Mouse (Mus musculus) myocyte (in vitro differentiated cells): Measurements from ENCODE around the gene Rrad. TPM values are rescaled to one million over a fixed set of nuclear protein-coding genes. Genes with fewer than 3 reads are reported as not detected.
"Not testable (repeated sequence)": the region's sequence is repeated elsewhere in the genome, so short reads cannot be mapped to it uniquely, and the experiment has no call there.

Experiments used
- H3K27me3 ChIP-seq: one replicate; pipeline ENCODE4 v1.6.1; 2011; ENCODE audit not compliant: control insufficient read depth, insufficient read depth, insufficient read length
- H3K36me3 ChIP-seq: one replicate; pipeline ENCODE4 v1.6.1; 2011; ENCODE audit not compliant: control insufficient read depth, insufficient read depth
- H3K4me2 ChIP-seq: one replicate; pipeline ENCODE4 v1.6.1; 2011; ENCODE audit warnings: low read depth, control low read depth
- H3K4me3 ChIP-seq: one replicate; pipeline ENCODE4 v1.5.1; 2011; ENCODE audit warnings: mild to moderate bottlenecking, control low read depth, moderate library complexity
- H3K79me2 ChIP-seq: one replicate; pipeline ENCODE4 v1.6.1; 2011; ENCODE audit not compliant: control insufficient read depth, insufficient read depth
- H3ac ChIP-seq: one replicate; pipeline ENCODE4 v1.6.1; 2011; ENCODE audit not compliant: control insufficient read depth, insufficient read length
- CEBPB ChIP-seq: IDR thresholded peaks from 2 replicates; pipeline ENCODE4 v1.6.1; 2011; ENCODE audit warnings: mild to moderate bottlenecking, moderate library complexity; ENCODE audit not compliant: poor library complexity, insufficient read depth, severe bottlenecking
- E2F4 ChIP-seq: IDR thresholded peaks from one replicate; pipeline ENCODE4 v1.6.1; 2011; ENCODE audit warnings: mild to moderate bottlenecking, control low read depth, moderate library complexity; ENCODE audit not compliant: insufficient read depth
- MAX ChIP-seq: IDR thresholded peaks from one replicate; pipeline ENCODE4 v1.6.1; 2011; ENCODE audit warnings: low read depth, mild to moderate bottlenecking, control low read depth
- MYOD1 ChIP-seq, 3 experiments: IDR thresholded peaks; one replicate each; pipeline ENCODE4 v1.6.1; 2011; ENCODE audit warnings: control low read depth in 2 of 3, low read depth in 2 of 3, mild to moderate bottlenecking in 2 of 3, moderate library complexity in 1 of 3; ENCODE audit not compliant: insufficient read length in 2 of 3, control insufficient read depth in 1 of 3
- MYOG ChIP-seq, 3 experiments: IDR thresholded peaks; one replicate each; pipeline ENCODE4 v1.6.1; 2011; ENCODE audit warnings: control low read depth in 2 of 3, low read depth in 2 of 3, mild to moderate bottlenecking in 2 of 3; ENCODE audit not compliant: insufficient read length in 2 of 3, control insufficient read depth in 1 of 3, insufficient read depth in 1 of 3
- POLR2A ChIP-seq: IDR thresholded peaks from one replicate; pipeline ENCODE4 v1.6.1; 2011; ENCODE audit warnings: low read depth, mild to moderate bottlenecking, control low read depth, moderate library complexity; ENCODE audit not compliant: insufficient read length
- POLR2AphosphoS2 ChIP-seq: IDR thresholded peaks from one replicate; pipeline ENCODE4 v1.6.1; 2011; ENCODE audit warnings: low read depth, control low read depth; ENCODE audit not compliant: insufficient read length
- REST ChIP-seq: IDR thresholded peaks from one replicate; pipeline ENCODE4 v1.6.1; 2011; ENCODE audit warnings: mild to moderate bottlenecking, control low read depth, moderate library complexity; ENCODE audit not compliant: insufficient read depth, insufficient read length
- SRF ChIP-seq: IDR thresholded peaks from one replicate; pipeline ENCODE4 v1.6.1; 2011; ENCODE audit warnings: low read depth; ENCODE audit not compliant: control insufficient read depth, insufficient read length
- TCF12 ChIP-seq: IDR thresholded peaks from one replicate; pipeline ENCODE4 v1.6.1; 2011; ENCODE audit warnings: mild to moderate bottlenecking, control low read depth; ENCODE audit not compliant: poor library complexity, insufficient read depth, severe bottlenecking
- TCF3 ChIP-seq: IDR thresholded peaks from one replicate; pipeline ENCODE4 v1.6.1; 2011; ENCODE audit warnings: low read depth, control low read depth; ENCODE audit not compliant: insufficient read length
- USF1 ChIP-seq: IDR thresholded peaks from one replicate; pipeline ENCODE4 v1.6.1; 2011; ENCODE audit warnings: low read depth, mild to moderate bottlenecking, control low read depth, moderate library complexity
- polyA plus RNA-seq: library from polyadenylated mRNA; unstranded; fragments of >200 nt; fragmentation: generic; extraction: Trizol; gene quantifications from one replicate; pipeline ENCODE4 v1.2.1, GENCODE M21; 2012; ENCODE audit warnings: missing spikeins

The Rrad gene
- polyA plus RNA-seq = 17.9 TPM

- H3K4me3 ChIP-seq = peak within 1 kb of the TSS; percentile 10
- H3ac ChIP-seq = no peak within 1 kb of the TSS
- H3K36me3 ChIP-seq = no peaks in the 10 kb centered on the region
- H3K79me2 ChIP-seq = no peaks in the 10 kb centered on the region
- no peaks in the 10 kb centered on the region for H3K27me3 ChIP-seq
- TF ChIP-seq REST (no peak), MYOD1 (IDR thresholded peaks at IDR 0.05; ENCODE audit: control insufficient read depth in 1 of 3, insufficient read length in 2 of 3, low read depth in 2 of 3) (peak in 1 of 3 experiments; percentile 38)
- H3K4me2 ChIP-seq = peak within 1 kb of the TSS; percentile 79
Measured at GRCm38 (mm10) chr8:104630981-104631663, at the start of gene Rrad. Gene Rrad, minus strand, starts transcription at chr8:104631327.

GRCm38 (mm10) chr8:104655614-104656013, 24.5 kb upstream of the Rrad start:
- H3K4me2 ChIP-seq = no peak overlapping the region
- no peaks in the 10 kb centered on the region for H3K79me2 ChIP-seq
- no peak overlapping the region for H3K4me3 ChIP-seq
- no peaks in the 10 kb centered on the region for H3K36me3 ChIP-seq
- TF ChIP-seq SRF (no peak), TCF3 (no peak), MYOG (IDR thresholded peaks at IDR 0.05; ENCODE audit: control insufficient read depth in 1 of 3, insufficient read depth in 1 of 3, insufficient read length in 2 of 3, low read depth in 2 of 3) (no peak), TCF12 (no peak), MYOD1 (IDR thresholded peaks at IDR 0.05; ENCODE audit: control insufficient read depth in 1 of 3, insufficient read length in 2 of 3, low read depth in 2 of 3) (no peak), MAX (no peak), E2F4 (no peak), POLR2AphosphoS2 (no peak), CEBPB (no peak), USF1 (no peak), POLR2A (no peak), REST (no peak)
- H3ac ChIP-seq = no peak overlapping the region
- peaks cover 4% of the 10 kb centered on the region for H3K27me3 ChIP-seq

- H3K27me3 ChIP-seq = peaks cover 4% of the 10 kb centered on the region
- TF ChIP-seq TCF3 = no peak
- TF ChIP-seq POLR2A = no peak
- no peak for TF ChIP-seq SRF
- TF ChIP-seq POLR2AphosphoS2 = no peak
- TF ChIP-seq MYOG (IDR thresholded peaks at IDR 0.05; ENCODE audit: control insufficient read depth in 1 of 3, insufficient read depth in 1 of 3, insufficient read length in 2 of 3, low read depth in 2 of 3) = no peak
- no peak for TF ChIP-seq CEBPB
- no peak for TF ChIP-seq USF1
- TF ChIP-seq E2F4 = no peak
- TF ChIP-seq REST = no peak
- no peak for TF ChIP-seq MYOD1 (IDR thresholded peaks at IDR 0.05; ENCODE audit: control insufficient read depth in 1 of 3, insufficient read length in 2 of 3, low read depth in 2 of 3)
- TF ChIP-seq MAX = no peak
- no peak for TF ChIP-seq TCF12
Measured at GRCm38 (mm10) chr8:104654984-104655383, 23.9 kb upstream of the Rrad start.

GRCm38 (mm10) chr8:104644187-104644586, 13.1 kb upstream of the Rrad start:
- H3K4me2 ChIP-seq, H3K36me3 ChIP-seq, H3K4me3 ChIP-seq, H3K27me3 ChIP-seq, H3ac ChIP-seq: not testable (repeated sequence)
- peaks cover 13% of the 10 kb centered on the region for H3K79me2 ChIP-seq

More at GRCm38 (mm10) chr8:104654984-104655383, 23.9 kb upstream of the Rrad start:
- no peaks in the 10 kb centered on the region for H3K36me3 ChIP-seq
- H3K79me2 ChIP-seq = no peaks in the 10 kb centered on the region
- H3K4me3 ChIP-seq = no peak overlapping the region
- H3ac ChIP-seq = no peak overlapping the region
- no peak overlapping the region for H3K4me2 ChIP-seq

GRCm38 (mm10) chr8:104642324-104642654, 11.2 kb upstream of the Rrad start:
- TF ChIP-seq E2F4 (no peak), SRF (no peak)
- H3ac ChIP-seq = peak overlapping the region; percentile 51
- peaks cover 13% of the 10 kb centered on the region for H3K79me2 ChIP-seq
- no peaks in the 10 kb centered on the region for H3K27me3 ChIP-seq
- H3K4me3 ChIP-seq = peak overlapping the region; percentile 98
- H3K36me3 ChIP-seq = peaks cover 4% of the 10 kb centered on the region
- peak overlapping the region; percentile 98 for H3K4me2 ChIP-seq
